Mouse (Mus musculus): ENCODE measurements around the gene Ybx1. TPM values are rescaled to one million over a fixed set of nuclear protein-coding genes. Genes with fewer than 3 reads are reported as not detected.
"Not testable (repeated sequence)": the region's sequence is repeated elsewhere in the genome, so short reads cannot be mapped to it uniquely, and the experiment has no call there.

The Ybx1 gene
- polyA plus RNA-seq, 1 experiment from 2014 or later = 950 TPM

DNA sequence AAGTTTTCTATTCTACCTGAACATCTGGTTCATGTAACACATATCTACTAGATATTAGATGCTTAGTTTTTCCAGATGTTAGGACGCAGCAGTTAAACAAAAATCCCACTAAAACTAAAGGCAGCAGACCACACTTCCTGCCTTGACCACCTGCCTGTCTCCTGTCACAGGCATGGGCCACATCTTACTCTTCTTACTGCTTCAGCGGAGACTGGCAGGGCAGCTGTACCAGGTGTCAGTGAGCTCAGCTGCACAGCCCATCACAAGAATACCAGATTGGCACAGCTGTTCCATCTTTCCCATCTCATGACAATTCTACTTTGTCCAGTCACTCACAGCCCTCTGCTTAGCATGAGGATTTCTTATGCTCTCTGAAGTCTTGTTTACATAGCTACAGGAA is 3.0 kb upstream of the Ybx1 start:
- H3K27me3 ChIP-seq = no peaks in the 10 kb centered on the region
- H3K4me1 ChIP-seq = peaks cover 10% of the 10 kb centered on the region
- H3K4me3 ChIP-seq = no peak overlapping the region
- WGBS = 82% methylated on average over 2 of the region's 2 CpGs
- no peak overlapping the region for H3K27ac ChIP-seq (replicated peaks)
- no peaks in the 10 kb centered on the region for H3K36me3 ChIP-seq
- ATAC-seq (replicated peaks) = no peak
- no peaks in the 10 kb centered on the region for H3K9me3 ChIP-seq
- no peak overlapping the region for H3K4me2 ChIP-seq (replicated peaks)
- no peak overlapping the region for H3K9ac ChIP-seq (replicated peaks)

DNA sequence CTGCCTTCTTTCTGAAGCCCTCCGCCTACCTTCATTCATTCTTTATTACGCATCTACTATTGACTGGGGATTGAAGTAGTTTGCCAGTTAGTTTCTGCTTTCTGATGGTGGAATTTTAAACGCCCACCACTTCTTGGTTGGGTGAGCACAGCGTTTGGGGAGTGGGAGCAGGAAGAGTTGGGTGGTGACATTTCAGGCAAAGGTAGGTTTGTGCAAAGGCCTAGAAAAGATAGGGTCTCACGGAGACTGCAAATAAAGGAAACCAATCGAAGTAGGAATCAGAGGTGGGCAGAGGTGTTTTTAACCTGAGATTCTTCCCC is 690 bp upstream of the Ybx1 start:
- 4% methylated on average over 6 of the region's 6 CpGs for WGBS
- Histone ChIP-seq H3K4me2 (replicated peaks) (peak overlapping the region; percentile 48), H3K4me1 (peaks cover 32% of the 10 kb centered on the region), H3K36me3 (peaks cover 7% of the 10 kb centered on the region), H3K27me3 (no peaks in the 10 kb centered on the region), H3K9me3 (no peaks in the 10 kb centered on the region), H3K4me3 (peak overlapping the region; percentile 70), H3K9ac (replicated peaks) (peak overlapping the region; percentile 85), H3K27ac (replicated peaks) (peak overlapping the region; percentile 96)
- no peak for ATAC-seq (replicated peaks)

DNA sequence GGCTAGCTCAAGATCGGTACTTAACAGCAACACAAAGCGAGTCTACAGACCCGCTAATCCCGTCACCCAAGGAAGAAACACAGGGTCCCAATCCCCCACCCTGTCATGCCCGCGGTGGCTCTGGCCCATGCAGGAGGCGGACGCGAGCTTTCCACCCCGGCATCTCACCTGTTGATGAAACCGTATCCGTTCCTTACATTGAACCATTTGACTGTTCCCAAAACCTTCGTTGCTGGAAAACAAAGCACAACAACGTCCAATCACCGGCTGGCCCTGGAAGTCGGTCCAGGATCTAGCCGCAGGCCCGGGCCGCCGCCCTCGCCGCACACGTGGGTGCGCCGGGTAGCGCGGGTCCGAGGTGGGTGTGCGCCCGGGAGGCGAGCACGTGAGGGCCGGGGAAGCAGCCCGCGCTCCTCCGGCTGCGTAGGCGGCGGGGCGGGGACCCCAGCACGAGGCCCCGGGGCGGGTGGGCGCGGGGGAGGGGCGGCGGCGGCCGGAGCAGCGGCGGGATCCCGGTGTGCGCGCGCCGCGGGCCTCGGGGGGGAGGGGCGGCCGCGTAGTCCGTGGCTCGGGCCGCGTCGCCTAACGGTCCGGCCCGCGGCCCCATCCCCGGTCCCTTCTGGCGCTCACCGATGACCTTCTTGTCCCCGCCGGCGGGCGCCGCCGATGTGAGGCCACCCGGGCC is 688 bp downstream of the Ybx1 start:
- Histone ChIP-seq H3K4me1 (peaks cover 40% of the 10 kb centered on the region), H3K9ac (replicated peaks) (peak overlapping the region; percentile 90), H3K27me3 (no peaks in the 10 kb centered on the region), H3K36me3 (peaks cover 10% of the 10 kb centered on the region), H3K4me3 (peak overlapping the region; percentile 70), H3K27ac (replicated peaks) (peak overlapping the region; percentile 89), H3K4me2 (replicated peaks) (peak overlapping the region; percentile 68), H3K9me3 (no peaks in the 10 kb centered on the region)
- under 1% methylated on average over 59 of the region's 80 CpGs for WGBS
- ATAC-seq (replicated peaks) = peak; percentile 20

DNA sequence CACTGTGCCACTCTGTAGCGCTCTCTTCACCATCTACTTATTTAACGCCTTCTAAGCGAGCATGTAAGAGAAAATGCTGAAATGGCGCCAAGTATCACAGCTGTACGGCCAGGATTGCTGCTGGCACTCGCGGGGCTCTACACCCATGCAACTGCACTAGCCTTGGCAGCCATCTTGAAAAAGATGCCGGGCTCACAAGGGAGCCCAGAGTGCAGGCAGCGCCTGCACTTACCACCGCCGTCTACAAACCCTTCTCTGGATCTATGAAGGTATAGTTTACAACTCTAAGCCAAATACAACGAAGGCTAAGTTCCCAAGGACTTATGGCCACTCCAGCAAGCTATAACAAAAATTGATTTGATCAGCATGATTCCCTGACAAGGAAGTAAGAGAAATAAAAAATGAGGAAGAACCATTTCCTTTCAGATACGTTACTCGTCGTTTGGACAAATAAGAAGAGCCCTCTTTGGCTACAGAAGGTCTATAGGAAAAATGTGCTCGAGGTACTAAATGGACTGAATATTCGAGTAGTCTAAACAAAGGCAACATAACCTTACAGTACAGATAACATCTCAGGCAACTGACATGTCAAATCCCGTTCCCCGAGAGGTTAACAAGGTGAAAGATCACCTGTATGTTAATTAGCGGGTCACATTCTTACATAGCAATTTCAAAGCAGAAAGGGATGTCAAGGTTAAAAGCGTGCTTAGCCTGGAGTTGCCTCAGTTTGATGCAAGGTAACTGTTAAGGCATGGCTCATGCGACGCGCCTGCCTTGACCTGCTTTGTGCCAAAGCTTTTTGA is 1.4 kb downstream of the Ybx1 start:
- peaks cover 44% of the 10 kb centered on the region for H3K4me1 ChIP-seq
- peaks cover 13% of the 10 kb centered on the region for H3K36me3 ChIP-seq
- peak overlapping the region; percentile 90 for H3K9ac ChIP-seq (replicated peaks)
- H3K4me2 ChIP-seq (replicated peaks) = peak overlapping the region; percentile 68
- H3K9me3 ChIP-seq = no peaks in the 10 kb centered on the region
- under 1% methylated on average over 24 of the region's 24 CpGs for WGBS
- 0 out of 2 replicates have a peak, but pooled peaks have one; percentile 17 for ATAC-seq (replicated peaks)
- H3K27me3 ChIP-seq = no peaks in the 10 kb centered on the region
- peak overlapping the region; percentile 70 for H3K4me3 ChIP-seq
- H3K27ac ChIP-seq (replicated peaks) = peak overlapping the region; percentile 89

DNA sequence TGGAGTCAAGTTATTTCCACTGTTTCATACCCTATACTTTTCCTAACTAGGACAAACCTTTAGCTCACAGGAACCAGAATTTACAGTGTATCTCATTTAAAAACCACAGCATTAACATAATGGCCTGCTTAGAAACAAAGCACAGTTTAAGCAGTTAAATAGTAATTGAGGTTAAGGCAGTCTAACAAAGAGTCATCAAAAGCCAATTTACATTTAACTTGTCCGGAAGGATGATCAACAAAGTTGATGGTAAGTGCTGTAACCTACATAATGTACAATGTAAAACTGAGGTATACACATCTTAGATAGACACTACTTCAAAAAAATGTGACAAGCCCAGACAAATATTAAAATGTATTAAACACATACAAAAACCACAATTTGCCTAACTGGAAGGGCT is 2.5 kb downstream of the Ybx1 start:
- peak overlapping the region; percentile 70 for H3K4me3 ChIP-seq
- peak overlapping the region; percentile 68 for H3K4me2 ChIP-seq (replicated peaks)
- peaks cover 16% of the 10 kb centered on the region for H3K36me3 ChIP-seq
- peak overlapping the region; percentile 90 for H3K9ac ChIP-seq (replicated peaks)
- WGBS = 63% methylated on average over 1 of the region's 1 CpGs
- H3K27me3 ChIP-seq = no peaks in the 10 kb centered on the region
- no peaks in the 10 kb centered on the region for H3K9me3 ChIP-seq
- no peak overlapping the region for H3K27ac ChIP-seq (replicated peaks)
- H3K4me1 ChIP-seq = peaks cover 53% of the 10 kb centered on the region
- no peak for ATAC-seq (replicated peaks)

DNA sequence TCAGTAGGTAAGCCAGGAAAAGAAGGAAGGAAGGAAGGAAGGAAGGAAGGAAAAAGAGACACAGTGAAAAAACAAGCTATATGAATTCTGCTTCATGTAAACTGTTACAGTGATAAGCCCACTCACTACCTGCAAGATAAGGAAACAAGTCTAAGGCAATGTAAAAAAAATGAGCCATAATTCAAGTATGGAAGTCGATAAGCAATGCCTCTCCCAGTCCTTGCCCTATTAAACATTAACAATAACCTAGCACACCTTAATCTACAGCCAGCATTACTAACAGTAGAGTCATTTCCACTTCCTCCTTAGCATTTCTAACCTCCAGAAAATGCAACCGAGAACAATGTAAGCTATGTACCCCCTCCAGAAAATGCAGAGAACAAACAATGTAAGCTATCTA is 9.1 kb downstream of the Ybx1 start:
- Histone ChIP-seq H3K27me3 (no peaks in the 10 kb centered on the region), H3K9me3 (no peaks in the 10 kb centered on the region), H3K4me3 (no peak overlapping the region), H3K4me1 (peaks cover 25% of the 10 kb centered on the region), H3K9ac (replicated peaks) (no peak overlapping the region), H3K4me2 (replicated peaks) (no peak overlapping the region), H3K36me3 (peaks cover 57% of the 10 kb centered on the region), H3K27ac (replicated peaks) (no peak overlapping the region)
- 85% methylated on average over 2 of the region's 2 CpGs for WGBS
- no peak for ATAC-seq (replicated peaks)

DNA sequence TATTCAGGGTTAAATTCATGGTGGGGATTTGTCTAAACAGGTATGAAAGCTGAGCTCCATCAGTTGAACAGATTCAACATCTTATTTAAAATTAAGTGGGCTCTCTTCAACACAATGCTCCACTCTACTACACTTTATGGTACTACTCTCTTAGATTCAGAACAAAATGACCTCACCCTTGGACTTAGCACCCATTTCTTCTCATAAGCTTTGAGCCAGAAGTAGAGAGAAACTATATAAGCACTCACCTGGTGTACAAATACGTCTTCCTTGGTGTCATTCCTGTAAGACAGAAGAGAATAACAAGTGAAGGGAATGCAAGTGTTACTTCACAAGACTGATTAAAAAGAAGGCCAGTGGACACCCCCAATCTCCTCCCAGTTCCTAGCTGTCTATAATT is 9.5 kb downstream of the Ybx1 start:
- Histone ChIP-seq H3K9ac (replicated peaks) (no peak overlapping the region), H3K36me3 (peaks cover 59% of the 10 kb centered on the region), H3K4me2 (replicated peaks) (no peak overlapping the region), H3K27ac (replicated peaks) (no peak overlapping the region), H3K4me1 (peaks cover 20% of the 10 kb centered on the region), H3K9me3 (no peaks in the 10 kb centered on the region), H3K4me3 (no peak overlapping the region), H3K27me3 (no peaks in the 10 kb centered on the region)
- no peak for ATAC-seq (replicated peaks)
- WGBS = 81% methylated on average over 1 of the region's 1 CpGs

DNA sequence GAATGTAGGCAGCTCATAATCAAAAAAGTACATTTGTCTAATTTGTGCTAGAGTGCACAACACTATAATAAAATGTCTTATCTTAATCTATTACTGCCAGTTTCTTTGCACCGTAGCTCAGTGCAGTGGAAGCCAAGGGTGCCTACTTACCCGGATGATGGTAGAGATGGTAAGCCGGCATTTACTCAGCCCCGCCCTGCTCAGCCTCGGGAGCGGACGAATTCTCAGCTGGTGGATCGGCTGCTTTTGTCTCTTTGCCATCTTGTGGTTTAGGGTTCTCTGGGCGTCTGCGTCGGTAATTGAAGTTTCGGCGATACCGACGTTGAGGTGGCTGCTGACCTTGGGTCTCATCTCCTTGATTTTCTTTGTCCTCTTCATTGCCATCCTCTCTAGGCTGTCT is 15.6 kb downstream of the Ybx1 start:
- peaks cover 90% of the 10 kb centered on the region for H3K36me3 ChIP-seq

DNA sequence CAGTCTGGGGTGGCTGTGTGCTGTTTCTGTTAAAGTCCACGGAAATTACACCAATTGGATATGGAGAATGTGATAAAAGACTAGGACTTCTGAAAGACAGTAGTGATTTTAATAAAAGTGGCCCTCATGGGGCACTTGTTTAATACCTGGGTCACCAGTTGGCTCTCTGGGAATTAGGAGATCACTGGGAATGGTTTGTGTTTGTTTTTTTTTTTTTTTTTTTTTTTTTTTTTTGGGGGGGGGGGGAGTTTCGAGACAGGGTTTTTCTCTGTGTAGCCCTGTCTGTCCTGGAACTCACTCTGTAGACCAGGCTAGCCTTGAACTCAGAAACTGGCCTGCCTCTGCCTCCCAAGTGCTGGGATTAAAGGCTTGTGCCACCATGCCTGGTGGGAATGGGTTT is 18.7 kb downstream of the Ybx1 start:
- Histone ChIP-seq H3K9me3 (no peaks in the 10 kb centered on the region), H3K4me1 (no peaks in the 10 kb centered on the region), H3K36me3 (peaks cover 92% of the 10 kb centered on the region), H3K27me3 (no peaks in the 10 kb centered on the region), H3K9ac (replicated peaks) (no peak overlapping the region), H3K27ac (replicated peaks) (no peak overlapping the region; the same call in 1 of the 2 replicates), H3K4me2 (replicated peaks) (no peak overlapping the region), H3K4me3 (no peak overlapping the region)
- 81% methylated on average over 2 of the region's 2 CpGs for WGBS
- ATAC-seq (replicated peaks) = no peak

More for the DNA sequence above, 15.6 kb downstream of the Ybx1 start:
- H3K4me2 ChIP-seq (replicated peaks); ATAC-seq (replicated peaks); H3K4me1 ChIP-seq; H3K4me3 ChIP-seq; H3K9me3 ChIP-seq; H3K27ac ChIP-seq (replicated peaks); H3K9ac ChIP-seq (replicated peaks); H3K27me3 ChIP-seq: not testable (repeated sequence)
- WGBS = 88% methylated on average over 15 of the region's 15 CpGs

DNA sequence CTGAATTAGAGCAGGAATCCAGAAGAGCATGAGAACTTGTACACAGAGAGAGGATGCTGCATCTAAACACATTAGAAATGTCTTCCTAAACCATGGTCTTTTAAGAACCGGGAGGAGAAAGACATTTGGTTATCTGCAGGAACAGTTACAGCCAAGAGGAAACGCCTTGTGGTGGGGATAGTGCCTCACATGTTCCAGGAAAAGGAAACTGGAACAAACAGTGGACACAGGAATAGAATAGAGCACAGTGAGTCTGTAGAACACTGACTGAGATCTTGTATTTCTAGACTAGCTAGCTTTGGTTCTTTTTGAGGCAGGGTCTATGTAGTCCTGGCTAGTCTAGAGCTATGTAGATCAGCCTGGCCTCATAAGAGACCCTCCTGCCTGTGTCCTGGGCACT is 19.2 kb downstream of the Ybx1 start:
- H3K36me3 ChIP-seq = peaks cover 94% of the 10 kb centered on the region
- H3K4me1 ChIP-seq = no peaks in the 10 kb centered on the region
- H3K4me2 ChIP-seq (replicated peaks) = no peak overlapping the region
- H3K9me3 ChIP-seq = no peaks in the 10 kb centered on the region
- no peak overlapping the region; the same call in 1 of the 2 replicates for H3K27ac ChIP-seq (replicated peaks)
- WGBS = 84% methylated on average over 2 of the region's 2 CpGs
- H3K27me3 ChIP-seq = no peaks in the 10 kb centered on the region
- no peak overlapping the region for H3K9ac ChIP-seq (replicated peaks)
- ATAC-seq (replicated peaks) = no peak
- H3K4me3 ChIP-seq = no peak overlapping the region

DNA sequence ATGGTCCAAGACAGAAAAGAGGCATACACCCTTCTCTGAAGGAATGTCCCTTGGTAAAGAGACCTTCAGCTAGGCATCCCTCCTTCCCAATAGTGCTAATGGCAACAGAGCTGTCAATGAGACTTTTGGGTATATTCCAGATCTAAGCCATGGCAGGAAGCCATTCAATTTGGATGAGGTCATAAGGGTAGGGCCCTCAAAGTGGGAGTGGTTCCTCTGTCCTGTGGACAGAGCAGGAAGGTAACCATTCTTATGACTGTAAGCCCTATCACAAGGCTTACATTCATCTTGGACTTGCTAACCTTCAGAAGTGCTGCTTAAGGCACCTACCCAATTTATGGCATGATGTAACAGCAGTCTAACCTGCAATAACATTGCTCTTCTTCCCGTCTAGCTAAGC is 19.8 kb downstream of the Ybx1 start:
- no peak for ATAC-seq (replicated peaks)
- WGBS = 86% methylated on average over 1 of the region's 1 CpGs
- no peaks in the 10 kb centered on the region for H3K9me3 ChIP-seq
- H3K9ac ChIP-seq (replicated peaks) = no peak overlapping the region
- no peak overlapping the region for H3K4me3 ChIP-seq
- H3K36me3 ChIP-seq = peaks cover 94% of the 10 kb centered on the region
- H3K27ac ChIP-seq (replicated peaks) = no peak overlapping the region
- H3K27me3 ChIP-seq = no peaks in the 10 kb centered on the region
- H3K4me2 ChIP-seq (replicated peaks) = no peak overlapping the region
- H3K4me1 ChIP-seq = no peaks in the 10 kb centered on the region

DNA sequence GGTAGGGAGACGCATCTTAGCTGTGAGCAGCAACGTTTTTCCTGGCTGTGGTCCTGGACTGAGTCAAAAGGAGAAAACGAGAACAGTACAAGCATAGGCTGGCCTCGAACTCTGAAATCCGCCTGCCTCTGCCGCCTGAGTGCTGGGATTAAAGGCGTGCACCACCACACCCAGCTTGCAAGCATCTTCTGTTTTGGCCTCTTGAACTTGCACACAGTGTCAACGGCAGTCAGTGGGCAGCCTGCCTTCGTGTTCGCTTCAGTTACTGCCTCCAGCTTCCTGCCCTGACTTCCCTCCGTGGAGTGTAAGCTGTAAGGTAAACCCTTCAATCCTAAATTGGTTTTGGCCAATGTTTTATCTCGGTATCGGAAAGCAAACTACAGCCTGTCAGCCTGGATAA is 27.8 kb downstream of the Ybx1 start:
- H3K27ac ChIP-seq (replicated peaks) = no peak overlapping the region
- no peak for ATAC-seq (replicated peaks)
- no peak overlapping the region for H3K4me2 ChIP-seq (replicated peaks)
- 79% methylated on average over 13 of the region's 13 CpGs for WGBS
- no peak overlapping the region for H3K4me3 ChIP-seq
- no peak overlapping the region for H3K9ac ChIP-seq (replicated peaks)
- no peaks in the 10 kb centered on the region for H3K9me3 ChIP-seq
- H3K36me3 ChIP-seq = peaks cover 32% of the 10 kb centered on the region
- no peaks in the 10 kb centered on the region for H3K27me3 ChIP-seq
- H3K4me1 ChIP-seq = no peaks in the 10 kb centered on the region

Data from forebrain, embryonic 15.5 days (tissue).